Mouse (Mus musculus): ENCODE measurements around the gene Igsf6.

DNA sequence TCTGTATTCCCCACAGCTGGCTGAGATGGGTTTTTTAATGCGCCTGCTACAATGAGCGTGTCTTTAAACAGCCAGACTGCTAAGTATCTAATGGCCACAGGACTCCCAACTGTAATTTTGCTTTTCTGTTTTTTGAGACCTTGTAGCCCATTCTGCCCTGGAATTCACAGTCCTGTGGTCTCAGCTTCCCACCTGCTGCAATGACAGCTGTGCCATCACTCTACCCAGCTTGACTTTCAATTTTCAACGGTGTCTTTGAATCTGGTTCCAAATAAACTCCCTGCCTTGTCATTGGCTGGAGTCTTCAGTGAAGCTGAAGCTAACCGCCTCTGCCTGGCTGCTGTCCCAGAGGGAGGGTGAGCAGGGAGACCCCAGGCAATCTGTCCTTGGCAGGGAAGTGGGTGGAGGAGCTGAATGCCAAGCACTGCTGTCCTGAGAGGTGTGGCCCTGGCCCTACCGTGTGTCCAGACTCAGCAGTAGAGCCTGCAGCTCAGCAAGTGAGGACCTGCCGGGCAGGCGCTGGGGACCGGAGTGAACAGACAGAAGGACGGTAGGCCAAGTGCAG is 8.7 kb upstream of the Igsf6 start:
- no peak for TF ChIP-seq ZC3H11A (IDR thresholded peaks at IDR 0.05; ENCODE audit: borderline replicate concordance, low read depth, low read length)
- no peak for TF ChIP-seq CHD2 (IDR thresholded peaks at IDR 0.05; ENCODE audit: low read depth, low read length)
- TF ChIP-seq HCFC1 (IDR thresholded peaks at IDR 0.05; ENCODE audit: borderline replicate concordance, insufficient read depth, low read length) = no peak
- TF ChIP-seq ZNF384 (IDR thresholded peaks at IDR 0.05; ENCODE audit: low read depth, low read length) = no peak

Measured in ES-E14 (cell line).